Mouse (Mus musculus) frontal cortex, postnatal 36 days (tissue): ENCODE data around the gene Nup98.

Experiments used
- DNase-seq, 2 experiments: peaks; one replicate each; pipeline ENCODE4 v3.0.0; 2022; ENCODE audit warnings: low spot score in 2 of 2

Gene Nup98

DNA sequence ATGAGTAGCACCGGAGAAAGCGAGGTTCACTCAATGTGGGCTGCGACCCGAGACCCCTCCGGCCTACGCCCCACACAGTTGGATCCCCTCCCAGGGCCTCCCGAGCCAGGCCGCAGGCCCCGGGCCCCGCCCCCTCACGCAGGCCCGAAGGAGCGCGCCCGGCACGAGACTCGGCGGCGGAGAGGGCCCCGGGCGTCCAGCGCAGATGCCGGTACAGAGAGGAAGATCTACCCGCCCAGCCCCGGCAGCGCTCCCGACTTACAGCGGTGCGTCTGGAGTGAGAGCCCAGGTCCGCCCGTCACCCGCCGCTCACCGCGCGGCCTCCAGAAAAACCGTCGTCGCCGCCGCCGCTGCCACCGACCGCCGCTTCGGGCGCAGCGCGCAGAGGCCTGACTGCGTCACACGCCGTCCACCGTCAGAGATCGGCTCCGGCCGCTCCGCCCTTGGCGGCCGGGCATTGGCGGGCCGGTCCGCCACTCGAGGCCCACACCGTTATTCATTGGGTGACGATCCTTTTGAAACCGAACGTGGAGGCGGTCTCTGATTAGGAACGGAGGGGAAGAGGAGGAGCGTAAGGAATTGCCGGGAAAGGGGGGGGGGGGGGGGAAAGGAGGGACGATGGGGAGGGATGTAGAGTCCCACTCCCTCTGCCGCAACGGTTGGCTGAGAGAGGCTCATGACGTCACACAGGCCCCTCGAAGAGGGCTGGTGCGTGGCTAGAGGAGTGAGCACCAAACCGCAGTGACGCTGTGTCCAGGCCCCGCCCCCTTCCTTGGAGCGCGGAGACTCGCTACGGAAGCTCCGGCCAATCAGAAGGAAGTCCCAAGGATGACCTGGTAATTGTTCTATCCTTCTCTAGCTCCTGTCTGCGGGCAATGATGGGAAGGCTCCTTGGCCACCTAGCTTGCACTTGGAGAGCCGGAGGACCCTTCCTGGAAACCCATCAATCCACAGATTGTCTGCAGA is at the start of gene Nup98, which contains the start of gene Pgap2:
Gene Nup98 (minus strand): TSS at position 421 of the 966 bp plus-strand sequence.
Gene Pgap2 (plus strand): TSS at position 453 of the 966 bp plus-strand sequence.
- peak; percentile 99 for DNase-seq

- no peak for DNase-seq
Observed at GRCm38 (mm10) chr7:102258753-102259152, 48.8 kb upstream of the Nup98 start.

DNA sequence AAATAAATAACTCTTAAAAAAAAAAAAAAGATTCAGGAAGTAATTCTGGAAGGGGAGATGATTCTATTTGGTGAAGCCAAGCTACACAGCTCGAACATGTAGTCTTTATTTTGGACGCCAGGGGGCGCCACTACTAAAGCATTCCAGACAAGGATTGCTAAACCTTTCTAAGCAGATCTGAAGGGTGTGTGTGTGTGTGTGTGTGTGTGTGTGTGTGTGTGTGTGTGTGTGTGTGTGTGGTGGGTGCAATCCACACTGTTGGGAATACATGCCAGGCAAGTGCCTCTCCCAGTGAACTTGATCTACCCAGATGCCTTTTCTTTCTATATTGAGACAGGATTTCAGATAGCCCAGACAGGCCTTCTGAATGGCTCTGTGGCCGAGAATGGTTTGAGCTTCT is 48.2 kb upstream of the Nup98 start:
- DNase-seq: peak; percentile 76 to 85

GRCm38 (mm10) chr7:102256636-102257035 is 46.7 kb upstream of the Nup98 start:
- DNase-seq: no peak

DNA sequence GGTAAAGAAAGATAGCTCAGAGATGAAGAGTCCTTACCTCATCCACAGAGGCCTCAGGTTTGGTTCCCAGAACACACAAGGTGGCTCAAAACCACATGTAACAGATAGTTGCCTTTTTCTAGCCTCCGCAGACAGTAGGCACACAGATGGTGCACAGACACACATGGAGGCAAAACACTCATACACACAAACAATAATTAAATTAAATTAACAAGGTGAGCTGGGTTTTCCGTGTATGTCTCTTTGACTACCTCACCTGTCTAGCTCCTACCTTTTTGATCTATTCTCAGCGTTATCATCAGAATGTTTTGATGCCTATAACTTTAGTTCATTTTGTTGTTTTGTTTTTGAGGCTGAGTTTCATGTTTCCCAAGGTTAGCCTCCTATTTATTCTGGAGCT is 46.0 kb upstream of the Nup98 start, which contains the start of gene Rhog:
Gene Rhog (minus strand): TSS at position 101 of the 400 bp plus-strand sequence.
- DNase-seq: no peak

DNA sequence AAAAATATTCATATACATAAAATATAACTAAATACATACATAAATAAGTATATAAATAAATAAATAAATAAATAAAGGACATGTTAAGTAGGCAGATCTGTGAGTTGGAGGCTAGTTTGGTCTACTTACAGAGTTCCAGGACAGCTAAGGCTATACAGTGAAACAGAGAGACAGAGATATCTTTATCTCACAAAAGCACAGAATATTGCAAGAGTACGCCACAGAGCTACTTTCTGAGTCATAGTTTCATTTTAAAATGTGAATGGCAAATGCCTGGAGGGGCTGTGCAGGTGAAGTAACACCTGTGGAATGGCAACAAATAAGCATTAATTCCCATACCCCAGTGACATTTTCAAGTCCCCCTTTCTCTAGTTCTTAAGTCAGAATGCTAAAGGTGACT is 43.7 kb upstream of the Nup98 start:
- no peak for DNase-seq

DNA sequence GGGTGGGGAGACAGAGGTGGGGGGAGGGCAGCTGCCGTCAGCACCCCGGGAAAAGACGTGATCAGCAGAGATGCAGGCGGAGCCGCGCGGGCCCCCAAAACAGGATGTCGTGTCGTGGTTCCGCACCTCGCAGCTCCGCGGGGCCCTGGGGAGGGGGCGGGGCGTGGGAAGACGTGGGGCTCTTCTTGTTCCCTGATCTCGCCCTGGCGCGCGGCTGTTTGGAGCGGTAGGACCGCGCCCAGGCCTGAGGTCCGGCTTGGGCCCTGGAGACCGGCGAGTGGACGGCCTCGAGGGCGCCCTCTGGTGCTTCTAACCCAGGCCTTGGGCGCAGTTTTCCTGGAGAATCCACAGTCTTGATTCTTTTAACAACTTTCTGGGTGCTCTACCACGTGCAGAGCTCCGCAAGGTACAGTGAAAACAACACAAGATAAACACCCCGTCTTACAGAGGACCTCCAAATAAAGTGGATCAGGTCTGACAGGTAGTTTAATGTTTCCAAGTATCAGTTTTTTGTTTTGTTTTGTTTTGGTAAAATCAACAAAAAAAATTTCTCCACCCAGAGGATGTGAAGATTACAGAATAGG is 40.7 kb upstream of the Nup98 start:
- DNase-seq: peak; percentile 86 to 92

DNA sequence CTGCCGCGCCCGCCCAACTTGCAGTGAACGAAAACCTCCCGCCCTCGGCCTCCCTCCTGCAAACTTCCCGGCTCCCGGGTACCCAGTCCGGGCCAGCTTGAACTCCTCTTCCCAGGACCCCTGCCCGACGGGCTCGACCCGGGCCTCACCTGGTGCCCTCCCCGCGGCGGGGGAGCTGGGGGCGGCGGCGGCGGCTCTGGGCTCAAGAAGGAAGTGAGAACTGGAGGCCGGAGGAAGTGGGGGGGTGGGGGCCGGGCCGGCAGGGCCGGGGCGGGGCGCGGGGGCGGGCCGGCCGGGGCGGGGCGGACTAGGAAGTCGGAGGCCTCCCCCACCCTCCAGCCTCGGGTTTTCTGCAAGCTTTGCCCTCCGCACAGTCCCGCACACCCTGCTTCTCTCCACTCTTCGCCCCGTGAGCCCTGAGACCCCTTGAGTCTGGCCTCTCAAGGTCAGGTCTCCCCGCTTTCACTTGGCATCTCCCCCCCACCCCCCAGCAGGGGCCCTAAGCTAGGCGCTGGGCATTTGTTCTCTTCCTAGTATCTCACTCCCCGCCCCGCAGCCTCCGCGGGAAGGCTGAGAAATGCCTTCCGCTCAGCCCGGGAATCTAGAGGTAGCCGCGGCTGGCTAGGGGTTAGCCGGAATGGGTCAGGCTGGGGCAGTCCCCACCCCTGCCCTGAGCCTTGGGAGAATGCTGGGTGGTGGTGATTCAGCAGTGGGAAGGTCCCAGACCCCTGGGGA is 40.1 kb upstream of the Nup98 start:
- DNase-seq: peak; percentile 29 to 38

DNA sequence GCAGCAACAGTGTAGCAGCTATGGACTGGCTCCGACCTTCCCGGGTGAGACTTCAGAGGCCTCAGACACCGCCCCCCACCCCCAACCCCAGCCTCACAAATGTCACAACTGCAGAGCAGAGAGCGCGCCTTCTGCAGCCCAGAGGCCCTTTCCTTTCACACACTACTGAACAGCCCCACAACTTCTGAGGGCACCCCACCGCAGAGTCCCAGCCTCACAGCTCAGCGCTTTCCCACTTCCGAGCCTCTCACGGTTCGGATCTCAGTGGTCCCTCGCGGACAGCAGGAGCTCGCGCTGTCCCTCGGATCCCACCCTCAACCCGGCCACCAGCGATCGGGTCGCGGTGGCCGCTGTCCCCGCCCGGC is 39.5 kb upstream of the Nup98 start:
- DNase-seq: no peak

- no peak for DNase-seq
Observed at GRCm38 (mm10) chr7:102248691-102249404, 38.9 kb upstream of the Nup98 start.

GRCm38 (mm10) chr7:102246956-102247797 is 37.2 kb upstream of the Nup98 start:
- no peak for DNase-seq

- DNase-seq: no peak
Observed at GRCm38 (mm10) chr7:102246265-102246664, 36.3 kb upstream of the Nup98 start.

DNA sequence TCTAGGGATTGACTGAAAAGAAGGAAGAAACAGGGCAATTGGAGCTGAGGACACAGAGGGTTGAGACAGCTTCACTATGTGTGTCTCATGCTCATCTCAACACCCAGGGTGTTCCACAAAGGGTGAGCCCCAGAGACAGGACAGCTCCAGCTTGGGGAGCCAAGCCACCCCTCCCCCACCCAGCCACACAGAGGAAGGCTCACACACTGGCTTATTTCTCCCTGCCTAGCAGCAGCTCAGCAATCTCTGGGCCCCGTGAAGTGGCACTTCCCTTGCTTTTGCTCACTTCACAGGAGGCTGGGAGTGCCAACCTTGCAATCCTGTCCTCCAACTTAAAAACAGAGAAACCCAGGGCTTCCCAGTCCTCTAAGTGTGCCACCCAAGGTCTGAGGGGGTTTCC is 35.8 kb upstream of the Nup98 start:
- no peak for DNase-seq

DNA sequence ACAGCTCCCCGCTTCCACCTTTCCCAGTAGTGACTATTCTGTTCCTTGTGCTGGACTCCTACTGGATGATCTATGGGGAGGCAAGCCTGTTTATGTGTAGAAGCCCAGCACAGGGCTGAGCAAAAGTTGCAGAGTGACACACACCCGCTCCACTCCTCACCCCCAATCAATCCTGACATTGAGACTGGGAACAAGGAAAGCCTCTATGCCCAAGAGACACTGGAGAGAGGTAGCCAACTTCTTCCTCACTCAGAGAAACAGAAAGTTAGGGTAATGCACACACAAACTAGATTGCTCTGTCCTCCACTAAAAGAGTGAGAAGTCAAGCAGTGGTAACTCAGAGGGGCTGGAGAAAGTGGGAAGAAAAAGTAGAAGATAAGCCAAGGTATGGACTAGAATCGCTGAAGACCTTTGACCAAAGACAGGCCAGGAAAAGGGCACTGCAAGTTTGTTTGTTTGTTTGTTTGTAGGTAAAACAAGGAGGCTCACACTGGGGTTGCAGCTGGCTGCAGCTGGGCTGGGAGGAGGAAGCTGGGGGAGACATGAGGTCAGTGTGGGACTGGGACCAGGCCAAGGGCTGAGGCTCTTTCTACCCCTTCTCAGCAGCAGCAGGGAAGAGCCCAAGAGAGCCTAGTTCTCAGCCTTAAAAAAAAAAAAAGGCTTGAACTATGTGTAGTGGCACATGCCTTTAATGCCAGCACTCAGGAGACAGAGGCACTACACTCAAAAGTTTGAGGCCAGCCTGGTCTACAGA is 35.0 kb upstream of the Nup98 start:
- DNase-seq: no peak

DNA sequence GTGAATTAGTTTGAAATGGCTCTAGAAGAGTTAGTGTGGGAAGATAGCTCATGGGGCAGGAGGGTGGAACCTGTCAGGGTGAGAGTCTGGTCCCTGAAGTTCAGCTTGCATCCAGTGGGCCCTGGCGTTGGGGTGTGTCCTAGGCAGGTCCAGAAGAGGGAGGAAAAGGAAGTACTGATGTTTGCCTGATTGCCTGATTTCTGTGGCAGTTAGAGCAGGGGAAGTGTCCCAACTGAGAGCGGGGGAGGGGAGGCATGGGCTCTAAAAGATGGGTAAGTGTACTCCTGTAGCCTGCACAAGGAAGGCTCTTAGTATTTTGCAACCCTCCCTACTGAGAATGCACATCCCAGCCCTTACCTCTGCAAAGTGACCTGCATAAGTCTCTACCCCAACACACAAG is 33.9 kb upstream of the Nup98 start:
- DNase-seq: no peak

DNA sequence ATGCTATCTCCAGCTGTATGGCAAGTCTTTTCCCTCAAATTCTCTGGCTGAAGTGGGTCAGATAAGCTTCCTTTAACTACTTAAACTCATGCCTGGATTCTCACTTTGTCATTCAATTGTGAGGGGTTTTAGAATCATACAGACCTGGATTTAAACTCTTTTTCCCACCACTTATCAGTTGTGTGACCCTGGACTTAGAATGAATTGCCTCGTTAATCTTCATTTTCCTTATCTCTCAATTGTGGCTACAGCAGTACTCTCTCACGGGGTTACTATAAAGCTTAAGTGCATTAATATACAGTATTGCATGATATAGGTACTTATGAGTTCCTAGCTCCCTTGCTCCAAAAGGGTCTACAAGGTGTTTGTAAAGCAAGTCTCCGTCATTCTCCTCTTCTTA is 32.9 kb upstream of the Nup98 start:
- no peak for DNase-seq

DNA sequence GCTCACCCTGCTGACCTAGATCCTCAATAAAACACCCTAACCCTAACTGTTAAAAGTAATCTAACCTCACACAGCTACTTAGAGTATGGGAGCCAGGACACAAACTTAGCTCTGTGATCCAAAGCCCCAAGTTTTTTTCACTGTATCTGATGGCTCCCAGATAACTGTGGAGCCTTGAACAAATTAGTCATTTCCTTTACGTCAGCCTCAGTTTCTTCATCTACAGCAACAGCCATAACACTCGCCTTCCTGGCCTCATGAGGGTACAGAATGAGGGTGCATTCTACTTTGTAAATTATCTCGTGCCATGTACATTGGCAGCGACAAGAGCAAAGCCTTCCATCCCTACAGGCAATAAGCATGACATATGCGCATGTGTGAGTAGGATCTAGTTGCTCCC is 32.4 kb upstream of the Nup98 start:
- no peak for DNase-seq

DNA sequence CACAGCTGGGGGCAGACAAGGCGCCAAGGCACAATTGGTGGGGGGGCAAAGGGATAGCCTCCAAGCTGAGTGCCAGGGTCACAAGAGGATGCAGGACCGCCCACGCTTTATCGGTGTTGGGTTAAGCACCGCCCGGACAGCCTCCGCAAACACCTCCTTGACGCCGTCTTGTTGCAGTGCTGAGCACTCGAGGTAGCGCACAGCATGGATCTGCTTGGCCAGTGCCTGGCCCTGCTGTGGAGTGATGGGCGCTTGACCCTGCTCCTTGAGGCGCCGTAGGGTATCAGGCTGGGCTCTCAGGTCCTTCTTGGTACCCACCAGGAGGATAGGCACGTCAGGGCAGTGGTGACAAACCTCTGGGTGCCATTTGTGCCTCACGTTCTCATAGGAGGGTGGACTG is 29.6 kb upstream of the Nup98 start:
- no peak for DNase-seq

DNA sequence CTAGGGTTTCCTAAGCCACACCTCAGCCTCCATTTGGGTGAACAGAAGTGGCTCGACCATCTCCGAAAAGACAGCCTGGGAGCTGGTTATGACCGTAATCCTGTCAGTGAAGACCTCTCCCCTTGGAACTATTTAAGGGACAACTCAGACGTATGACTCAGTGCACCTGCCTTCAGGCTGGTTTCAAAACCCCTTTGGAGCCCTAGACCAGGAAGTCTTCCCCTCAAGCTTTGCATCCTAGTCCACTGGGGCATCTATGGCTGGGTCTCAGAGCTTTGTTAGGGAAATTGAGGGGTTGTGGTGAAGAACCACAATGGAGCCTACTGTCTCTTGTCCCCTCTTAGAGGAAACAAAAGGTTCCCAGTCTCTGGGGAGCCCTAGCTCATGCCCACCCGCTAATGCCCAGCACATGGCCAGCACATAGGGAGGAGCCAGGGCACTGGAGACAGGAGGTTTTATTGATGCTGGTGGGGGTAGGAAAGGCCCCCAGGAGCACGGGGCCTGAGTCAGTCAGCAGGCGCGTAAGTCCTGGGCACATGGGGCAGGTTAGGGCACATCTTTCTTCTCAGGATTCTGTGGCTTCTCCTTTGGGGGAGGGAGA is 28.8 kb upstream of the Nup98 start:
- no peak for DNase-seq

- DNase-seq: no peak
Observed at GRCm38 (mm10) chr7:102233059-102233458, 23.1 kb upstream of the Nup98 start.
